ENCODE assay signal across 9 mouse cellular contexts in the genomic region with DNA sequence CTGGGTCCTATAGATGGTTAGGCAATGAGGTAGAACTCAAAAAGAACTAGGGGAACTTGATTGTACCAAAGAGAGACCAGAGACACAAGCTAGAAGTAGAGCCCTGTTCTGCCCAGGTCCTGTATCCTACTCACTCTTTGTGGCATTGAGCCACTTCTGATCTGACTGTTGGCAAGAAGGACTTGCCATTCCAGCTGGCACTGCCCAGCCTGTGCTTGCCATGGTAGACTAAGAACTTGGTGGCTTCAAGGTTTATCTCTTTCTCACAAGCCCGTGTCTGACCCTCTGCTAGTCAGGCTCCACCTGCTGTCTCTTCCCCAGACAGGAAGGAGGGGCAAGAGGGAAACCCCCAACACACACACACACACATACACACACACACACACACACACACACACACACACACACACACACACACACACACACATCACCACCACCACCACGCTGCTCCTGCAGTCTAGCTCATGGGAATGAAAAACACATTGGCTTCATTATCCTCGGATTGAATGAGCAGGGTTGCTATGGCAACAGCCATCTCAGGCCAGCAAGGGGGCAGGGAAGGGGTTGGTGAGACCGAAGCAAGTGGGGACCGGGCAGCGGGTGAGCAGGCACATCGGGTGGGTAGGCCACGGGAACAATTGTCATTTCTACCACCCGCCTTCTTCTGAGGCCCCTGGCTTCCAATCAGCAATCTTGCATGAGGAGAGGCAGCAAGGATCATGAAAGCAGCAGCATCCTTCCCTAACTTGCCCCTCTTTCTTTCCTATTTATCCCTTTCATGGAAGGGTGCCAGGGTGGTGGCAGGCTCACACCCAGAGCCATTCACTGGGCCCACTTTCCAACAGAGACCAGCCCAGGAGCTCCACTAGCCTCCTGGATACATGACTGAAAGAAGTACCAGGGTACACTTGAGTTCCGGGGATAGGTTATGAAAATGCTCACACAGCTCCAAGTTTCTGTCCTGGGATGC.
DNase-seq lines count a peak whose midpoint lies in the region; ATAC-seq lines count a peak whose summit lies in the region.
"Had no signal": no experiment of that assay in that cellular context is flagged by ENCODE, and none has a peak within 500 bp of the region (broad histone marks: within the 10 kb centered on the region; RNA-seq: fewer than 3 reads in every experiment).

No protein-coding gene starts in this region.

- no peaks in the 10 kb centered on the region for H3K9me3 ChIP-seq in forebrain, embryonic 16.5 days (ENCODE audit: control insufficient read depth, low read length)

- DNase-seq in thymus, postnatal 14 days = peak; percentile 34
- no peak for DNase-seq in thymus, postnatal 0 days (ENCODE audit: low spot score)
- peak; percentile 56 for DNase-seq in left cerebral cortex, adult 11 months (ENCODE audit: low spot score)
- DNase-seq in neural tube, embryonic 10.5 days (ENCODE audit: extremely low spot score, low spot score) = peak; percentile 54
- no peak for DNase-seq in lung, postnatal 10 days
- DNase-seq in kidney, postnatal 36 days = no peak
- no peak for DNase-seq in kidney, postnatal 14 days

- peak overlapping the region; percentile 20; the same call in 1 of the 2 replicates for H3K9ac ChIP-seq in forebrain, embryonic 16.5 days (replicated peaks; ENCODE audit: low read depth, low read length)

- H3K4me2 ChIP-seq in forebrain, embryonic 16.5 days (ENCODE audit: low read length) = no peak overlapping the region

- H3K36me3 ChIP-seq in forebrain, embryonic 16.5 days (ENCODE audit: control insufficient read depth, insufficient read depth) = 0 out of 2 replicates have a peak, but pooled peaks cover 7% of the 10 kb centered on the region

- ATAC-seq in forebrain, embryonic 16.5 days = peak; percentile 74

- no peak overlapping the region for H3K4me3 ChIP-seq in forebrain, embryonic 16.5 days (replicated peaks; ENCODE audit: low read length)
- H3K4me3 ChIP-seq: erythroblast, embryonic 14.5 days had no signal

- no peaks in the 10 kb centered on the region for H3K27me3 ChIP-seq in forebrain, embryonic 16.5 days (replicated peaks; ENCODE audit: control insufficient read depth, insufficient read depth, low read length)

- peaks cover 52% of the 10 kb centered on the region for H3K4me1 ChIP-seq in forebrain, embryonic 16.5 days (replicated peaks; ENCODE audit: control insufficient read depth, insufficient read depth, low read length)

- peak overlapping the region; percentile 83 for H3K27ac ChIP-seq in forebrain, embryonic 16.5 days (ENCODE audit: low read length)

- WGBS in forebrain, embryonic 16.5 days = 5% methylated on average over 10 of the region's 10 CpGs

Comparison
In these comparisons a context has a peak if more than half of its experiments do, and no peak if none do; other contexts are left out.
1. DNase-seq: peak in thymus, postnatal 14 days (single experiment), left cerebral cortex, adult 11 months (single experiment) and neural tube, embryonic 10.5 days (single experiment); none in thymus, postnatal 0 days (single experiment), lung, postnatal 10 days (single experiment), kidney, postnatal 36 days (0 of 2) and kidney, postnatal 14 days (single experiment).